Mouse (Mus musculus) cerebellum, postnatal 25 days (tissue): ENCODE results near the gene Vars.
"Not testable (repeated sequence)": the region's sequence is repeated elsewhere in the genome, so short reads cannot be mapped to it uniquely, and the experiment has no call there.

Experiments
- DNase-seq, 2 experiments: peaks; one replicate each; pipeline ENCODE4 v3.0.0; 2021; ENCODE audit warnings: mixed read lengths in 2 of 2

The Vars gene

GRCm38 (mm10) chr17:34972069-34972749, 28.6 kb upstream of the Vars start, which contains the start of the genes Hspa1a and Hspa1l:
TSS of gene Hspa1a (minus strand) at chr17:34972156.
TSS of gene Hspa1l (plus strand) at chr17:34972703.
- peak; percentile 83 to 90 for DNase-seq

- no peak for DNase-seq
Measured at GRCm38 (mm10) chr17:34975581-34976492, 24.9 kb upstream of the Vars start.

- no peak for DNase-seq
Measured at GRCm38 (mm10) chr17:34977000-34977399, 23.8 kb upstream of the Vars start.

- DNase-seq: no peak
Measured at GRCm38 (mm10) chr17:34978239-34978638, 22.5 kb upstream of the Vars start.

- no peak for DNase-seq
Measured at GRCm38 (mm10) chr17:34979631-34980030, 21.2 kb upstream of the Vars start.

- DNase-seq: peak in 1 of 2 experiments; percentile 46
Measured at GRCm38 (mm10) chr17:34980655-34981054, 20.1 kb upstream of the Vars start.

GRCm38 (mm10) chr17:34981690-34982180, 19.1 kb upstream of the Vars start, which contains the start of gene Lsm2:
TSS of gene Lsm2 (plus strand) at chr17:34981862.
- DNase-seq: peak; percentile 94 to 95

GRCm38 (mm10) chr17:34982328-34982727, 18.5 kb upstream of the Vars start:
- DNase-seq: no peak

- peak in 1 of 2 experiments; percentile 53 for DNase-seq
Measured at GRCm38 (mm10) chr17:34984218-34984617, 16.6 kb upstream of the Vars start.

- no peak for DNase-seq
Measured at GRCm38 (mm10) chr17:34994751-34995150, 6.0 kb upstream of the Vars start.

- DNase-seq: not testable (repeated sequence)
Measured at GRCm38 (mm10) chr17:34995192-34995591, 5.6 kb upstream of the Vars start.

- not testable (repeated sequence) for DNase-seq
Measured at GRCm38 (mm10) chr17:34995927-34996326, 4.9 kb upstream of the Vars start.

GRCm38 (mm10) chr17:34996411-34997141, 4.2 kb upstream of the Vars start:
- DNase-seq: no peak

- DNase-seq: no peak
Measured at GRCm38 (mm10) chr17:34997142-34997483, 3.7 kb upstream of the Vars start.

- no peak for DNase-seq
Measured at GRCm38 (mm10) chr17:34998526-34999430, 2.0 kb upstream of the Vars start.

GRCm38 (mm10) chr17:34999871-35000716, 693 bp upstream of the Vars start:
- DNase-seq: not testable (repeated sequence)

- DNase-seq: peak in 1 of 2 experiments; percentile 49
Measured at GRCm38 (mm10) chr17:35001452-35002152, 815 bp downstream of the Vars start.

GRCm38 (mm10) chr17:35002153-35002865, 1.5 kb downstream of the Vars start:
- peak in 1 of 2 experiments; percentile 38 for DNase-seq
